Mouse (Mus musculus) layer of hippocampus, postnatal 10 days (tissue): ENCODE measurements around the gene Clic1. TPM values are rescaled to one million over a fixed set of nuclear protein-coding genes. Genes with fewer than 3 reads are reported as not detected.
A peak's percentile ranks its signal among the peaks of the same experiment; 100 is the strongest.

Source experiments
- DNase-seq, 2 experiments: peaks; one replicate each; pipeline ENCODE4 v3.0.0; 2021; ENCODE audit warnings: low spot score in 2 of 2
- total RNA-seq, 2 experiments: library from RNA; stranded (reverse); gene quantifications; 2 replicates each; pipeline ENCODE4 v1.2.3; 2021

Gene Clic1
- total RNA-seq, 2 experiments from 2014 or later: 19.3 to 19.6 TPM

DNA sequence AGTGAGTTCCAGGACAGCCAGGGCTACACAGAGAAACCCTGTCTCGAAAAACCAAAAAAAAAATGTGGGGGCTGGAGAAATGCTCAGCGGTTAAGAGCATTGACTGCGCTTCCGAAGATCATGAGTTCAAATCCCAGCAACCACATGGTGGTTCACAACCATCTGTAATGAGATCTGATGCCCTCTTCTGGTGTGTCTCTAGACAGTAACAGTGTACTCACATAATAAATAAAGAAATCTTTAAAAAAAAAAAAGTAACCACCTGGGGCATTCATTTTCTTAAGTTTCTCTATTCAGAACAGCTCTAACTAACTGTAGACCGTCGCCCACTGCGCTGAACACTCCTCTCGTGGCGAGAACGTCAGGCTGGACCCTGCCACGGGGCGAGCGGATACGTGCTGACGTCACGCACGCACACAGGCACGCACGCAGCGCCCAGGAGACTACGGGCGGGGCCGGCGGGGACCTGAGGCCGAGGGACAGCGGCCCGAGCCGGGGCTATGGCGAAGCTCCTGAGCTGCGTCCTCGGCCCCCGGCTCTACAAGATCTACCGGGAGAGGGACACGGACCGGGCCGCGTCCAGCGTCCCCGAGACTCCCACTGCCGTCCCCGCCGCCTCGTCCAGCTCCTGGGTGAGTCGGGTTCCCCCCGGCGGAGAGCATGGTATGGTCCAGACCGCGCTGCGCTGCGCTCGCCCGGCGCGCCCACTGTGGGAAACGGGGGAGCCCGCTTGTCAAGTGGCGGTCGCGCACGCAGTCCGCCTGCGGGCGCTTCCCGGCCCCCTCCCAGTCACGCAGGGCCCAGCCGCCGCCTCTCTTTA, 39.3 kb downstream of the Clic1 start, which contains the start of gene Abhd16a:
Gene Abhd16a (plus strand): TSS at position 439 of the 820 bp plus-strand sequence.
- DNase-seq: peak; percentile 94 to 95

DNA sequence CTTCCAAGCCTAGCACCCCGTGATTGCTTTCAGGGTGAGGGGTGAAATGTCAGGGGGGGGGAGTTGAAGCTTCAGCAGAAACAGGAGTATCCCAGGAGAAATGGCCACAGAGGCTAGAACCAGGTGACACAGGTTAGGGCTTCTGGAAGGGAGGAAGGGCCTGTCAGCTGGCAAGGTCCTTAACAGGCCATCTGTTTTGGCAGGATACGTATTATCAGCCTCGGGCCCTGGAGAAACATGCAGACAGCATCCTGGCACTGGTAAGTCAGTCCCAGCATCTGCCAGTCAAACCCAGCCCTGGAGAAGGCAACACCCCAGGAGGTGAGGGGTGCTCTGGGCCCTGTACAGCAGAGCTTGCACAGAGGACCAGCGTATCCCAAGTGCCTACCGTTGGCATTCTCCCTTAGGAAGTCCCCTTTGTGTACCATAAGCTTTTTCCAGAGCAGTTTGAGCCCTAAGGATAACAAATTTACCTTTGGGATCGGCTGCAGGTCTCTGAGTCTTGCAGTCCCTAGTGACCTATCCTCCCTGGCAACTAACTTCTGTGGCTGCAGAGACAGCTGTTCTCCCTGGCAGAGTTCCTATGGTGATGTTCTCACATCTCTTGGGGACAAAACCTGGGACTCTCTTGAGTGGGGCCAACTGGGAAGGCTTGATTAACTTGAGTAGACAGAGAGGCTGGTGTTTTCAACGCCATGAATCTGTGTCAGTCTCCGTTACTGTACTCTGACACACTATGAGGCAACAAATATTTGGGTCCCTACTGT, 40.6 kb downstream of the Clic1 start:
- DNase-seq: no peak

DNA sequence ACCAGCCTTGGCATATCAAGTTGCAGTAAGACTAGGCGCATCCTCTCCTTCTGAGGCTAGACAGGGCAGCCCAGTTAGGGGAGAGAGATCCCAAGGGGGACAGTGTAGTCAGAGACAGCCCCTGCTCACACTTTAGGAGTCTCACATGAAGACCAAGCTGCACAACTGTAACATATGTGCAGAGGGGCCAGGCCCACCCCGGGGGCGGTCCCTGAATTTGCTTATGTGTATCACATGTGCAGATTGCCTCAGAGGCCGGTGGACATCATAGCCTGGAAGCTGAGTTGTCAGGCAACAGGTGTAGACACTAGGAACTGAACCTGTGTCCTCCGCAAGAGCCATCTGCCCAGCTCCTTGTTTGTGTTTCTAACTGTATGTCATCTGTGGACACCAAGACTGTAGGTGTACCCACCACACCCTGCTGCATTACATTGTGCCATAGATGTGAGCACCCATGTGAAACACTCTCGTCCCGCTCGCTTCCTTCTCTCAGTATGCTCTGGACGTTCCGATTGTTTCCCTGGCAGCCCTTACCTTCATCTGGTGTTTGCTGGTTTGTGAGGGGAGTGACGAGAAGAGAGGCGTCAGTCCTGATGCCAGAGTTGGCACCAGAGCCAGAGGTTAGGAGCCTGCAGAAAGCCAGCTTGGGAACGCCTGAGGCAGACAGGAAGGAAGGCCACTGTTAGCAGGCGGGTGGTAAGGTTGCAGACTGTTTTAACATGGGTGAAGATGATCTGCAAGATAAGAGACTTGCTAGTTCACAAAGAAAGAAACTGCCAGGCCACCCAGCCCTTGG, 42.8 kb downstream of the Clic1 start:
- DNase-seq: no peak

DNA sequence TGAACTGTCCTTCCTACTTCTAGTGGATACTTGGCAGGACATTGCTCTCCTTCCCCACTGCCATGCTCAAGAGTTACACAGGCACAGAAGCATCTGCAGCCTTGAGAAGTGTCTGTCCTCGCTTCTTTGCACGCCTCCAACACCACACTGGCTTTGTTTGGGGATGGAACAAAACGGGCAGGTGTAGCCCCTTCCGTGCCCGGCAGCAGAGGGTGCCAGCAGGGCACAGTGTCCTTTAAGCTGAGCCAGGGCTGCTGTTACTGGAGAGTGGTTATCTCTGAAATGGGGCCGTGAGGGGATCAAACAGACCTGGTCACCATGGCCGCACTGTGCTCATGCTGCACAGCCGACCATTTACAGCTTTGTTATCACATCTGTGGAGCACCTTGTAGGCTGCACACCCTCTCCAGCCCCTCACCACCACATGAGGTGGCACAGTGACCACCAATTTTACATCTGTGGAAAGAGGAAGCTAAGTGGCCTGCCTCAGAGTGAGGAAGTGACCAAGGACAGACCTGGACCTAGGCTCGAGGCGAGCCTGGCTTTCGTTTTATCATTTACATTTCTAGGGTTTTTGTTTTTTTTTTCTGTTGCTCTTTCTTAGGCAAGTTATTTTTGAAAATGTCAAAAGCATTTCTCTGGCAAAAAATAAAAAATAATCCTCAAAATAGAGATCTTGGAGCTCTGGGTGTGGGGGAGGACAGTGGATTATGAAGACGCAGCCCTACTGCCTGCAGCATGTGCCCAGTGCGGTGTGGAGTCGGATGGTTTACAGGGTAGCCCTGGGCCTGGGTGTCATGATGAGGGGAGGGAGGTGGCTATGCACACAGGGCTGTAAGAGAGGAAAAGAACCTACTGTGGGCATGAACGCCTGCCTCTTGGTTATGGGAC, 45.0 kb downstream of the Clic1 start:
- no peak for DNase-seq

DNA sequence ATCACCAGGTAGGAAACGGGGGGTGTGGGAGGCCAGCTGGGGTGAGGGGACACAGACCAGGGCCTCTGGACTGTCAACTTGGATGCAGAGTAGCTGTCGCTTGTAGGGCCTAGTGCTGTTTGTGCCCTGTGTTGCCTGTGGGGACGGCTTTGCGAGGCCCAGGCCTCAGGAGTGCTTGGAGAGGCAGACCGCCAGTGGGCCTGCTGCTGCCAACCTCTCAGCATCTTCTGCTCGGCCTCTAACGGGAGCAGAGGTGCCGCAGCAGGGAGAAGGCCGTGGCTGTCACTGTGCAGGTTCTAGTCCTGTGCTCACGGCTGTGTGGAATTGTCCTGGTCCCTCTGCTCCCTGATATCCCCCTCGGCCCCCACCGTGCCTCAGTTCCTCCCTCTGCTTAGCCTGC, 46.8 kb downstream of the Clic1 start:
- no peak for DNase-seq

DNA sequence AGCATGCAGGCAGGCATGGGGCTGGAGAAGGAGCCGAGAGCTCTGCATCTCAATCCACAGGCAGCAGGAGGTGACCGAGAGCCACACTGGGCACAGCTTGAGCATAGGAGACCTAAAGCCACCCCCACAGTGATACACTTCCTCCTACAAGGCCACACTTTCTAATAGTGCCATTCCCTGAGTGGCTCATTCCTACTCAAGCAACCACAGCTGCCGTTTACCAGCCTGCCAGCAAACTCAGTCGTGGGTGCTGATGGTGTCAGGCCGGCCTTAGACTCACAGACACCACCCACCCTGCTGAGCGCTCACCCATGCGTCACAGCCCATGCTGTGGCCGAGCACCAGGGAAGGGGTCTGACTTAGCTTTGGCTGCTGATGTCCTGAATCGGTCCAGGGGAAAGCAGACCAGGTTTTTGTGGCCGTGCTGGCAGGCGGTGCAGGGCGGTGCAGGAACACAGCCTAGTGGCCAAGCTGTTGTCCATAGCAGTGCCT, 47.4 kb downstream of the Clic1 start:
- DNase-seq: peak in 1 of 2 experiments; percentile 51

DNA sequence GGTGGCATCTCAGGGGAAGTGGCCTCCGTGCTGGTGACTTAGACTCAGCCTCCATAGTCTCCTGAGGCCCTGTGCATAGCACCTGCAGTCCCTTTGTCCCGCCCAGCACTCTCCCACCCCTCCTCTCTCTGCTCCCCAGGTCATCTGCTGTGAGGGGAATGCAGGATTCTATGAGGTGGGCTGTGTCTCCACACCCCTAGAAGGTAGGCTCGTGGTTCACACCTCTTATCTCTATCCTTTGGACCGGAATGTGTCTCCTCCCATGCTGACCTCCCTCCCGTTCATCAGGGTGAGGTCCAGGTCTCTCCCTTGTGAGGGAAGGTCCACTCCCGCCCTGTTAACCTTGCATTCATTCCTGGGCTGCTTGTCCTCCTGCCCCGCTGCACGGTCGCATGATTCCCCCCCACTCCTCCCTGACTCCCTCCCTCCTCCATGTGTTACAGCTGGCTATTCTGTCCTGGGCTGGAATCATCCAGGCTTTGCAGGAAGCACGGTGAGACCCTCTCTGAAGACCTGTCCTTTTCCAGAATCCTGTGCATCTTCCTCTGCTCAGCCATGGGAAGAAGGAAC, 50.5 kb downstream of the Clic1 start:
- DNase-seq: no peak

DNA sequence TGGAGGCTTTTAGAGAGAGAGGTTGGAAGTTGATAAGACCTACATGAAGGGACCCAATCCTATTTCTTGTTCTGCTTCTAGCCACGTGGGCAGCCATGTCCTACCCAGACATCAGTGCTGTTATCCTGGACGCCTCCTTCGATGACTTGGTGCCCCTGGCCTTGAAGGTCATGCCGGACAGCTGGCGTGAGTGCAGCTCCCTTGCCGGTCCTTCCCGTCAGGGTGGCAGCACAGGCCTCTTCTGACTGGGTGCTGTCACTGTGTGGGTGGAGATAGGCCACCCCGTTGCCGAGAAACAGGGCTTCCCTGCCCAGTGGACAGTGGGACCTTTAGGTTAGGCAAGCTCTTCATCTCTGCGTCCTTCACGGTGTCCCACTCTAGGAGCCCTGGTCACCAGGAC, 51.4 kb downstream of the Clic1 start:
- no peak for DNase-seq

DNA sequence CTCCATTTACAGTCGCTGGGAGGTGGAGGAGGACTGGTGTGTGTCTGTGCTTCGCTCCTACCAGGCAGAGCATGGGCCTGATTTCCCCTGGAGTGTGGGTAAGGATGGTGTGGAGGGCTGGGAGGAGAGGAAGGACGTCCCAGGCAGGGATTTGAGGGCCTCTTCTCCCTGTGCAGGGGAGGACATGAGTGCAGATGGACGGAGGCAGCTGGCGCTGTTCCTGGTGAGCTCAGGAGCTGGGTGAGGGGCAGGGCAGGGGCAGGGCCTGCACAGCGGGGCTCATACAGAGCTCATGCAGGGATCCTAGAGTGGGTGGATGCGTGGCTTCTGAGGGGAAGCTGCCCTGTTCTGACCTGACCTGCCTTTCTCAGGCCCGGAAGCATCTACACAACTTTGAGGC, 52.5 kb downstream of the Clic1 start:
- no peak for DNase-seq

DNA sequence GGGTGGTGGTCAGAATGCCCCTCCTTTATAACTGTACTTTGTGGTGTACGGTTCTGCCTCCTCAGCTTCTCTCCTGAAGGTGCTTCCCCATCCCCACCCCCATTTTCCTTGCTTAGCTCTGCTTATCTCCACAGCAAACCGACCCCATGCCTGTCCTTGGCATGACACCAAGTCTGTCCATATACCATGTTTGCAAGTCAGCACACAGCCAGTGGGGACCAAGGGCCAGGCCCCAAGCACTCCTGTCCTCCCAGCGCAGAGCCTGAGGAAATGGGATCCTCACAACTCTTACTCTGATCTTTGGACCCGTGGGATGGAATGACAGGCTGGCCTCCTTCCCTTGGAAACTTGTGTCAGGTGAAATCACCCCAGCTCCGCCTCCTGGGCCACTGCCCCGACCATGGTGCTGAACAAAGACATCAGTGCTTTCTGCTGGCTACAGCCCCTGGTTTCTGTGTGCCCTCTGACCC, 53.5 kb downstream of the Clic1 start:
- DNase-seq: no peak

DNA sequence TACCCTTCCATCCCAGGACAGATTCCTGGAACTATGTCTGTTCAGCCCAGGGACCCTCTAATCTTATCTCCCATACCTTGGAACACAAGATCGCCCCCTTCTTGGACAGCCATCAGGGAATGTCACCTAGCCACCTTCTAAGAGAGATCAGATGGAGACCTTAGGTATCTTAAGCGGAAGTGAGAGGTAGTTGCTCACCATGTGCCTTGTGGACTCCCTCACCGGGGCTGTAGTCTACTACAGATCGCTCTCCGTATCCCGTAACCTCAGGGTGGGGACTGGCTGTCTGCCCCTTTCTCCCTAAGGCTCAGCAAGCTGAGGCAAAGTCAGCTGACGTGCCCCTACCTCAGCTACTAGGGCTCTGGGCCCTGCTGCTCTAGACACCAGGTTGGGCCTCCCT, 54.3 kb downstream of the Clic1 start:
- DNase-seq: no peak

DNA sequence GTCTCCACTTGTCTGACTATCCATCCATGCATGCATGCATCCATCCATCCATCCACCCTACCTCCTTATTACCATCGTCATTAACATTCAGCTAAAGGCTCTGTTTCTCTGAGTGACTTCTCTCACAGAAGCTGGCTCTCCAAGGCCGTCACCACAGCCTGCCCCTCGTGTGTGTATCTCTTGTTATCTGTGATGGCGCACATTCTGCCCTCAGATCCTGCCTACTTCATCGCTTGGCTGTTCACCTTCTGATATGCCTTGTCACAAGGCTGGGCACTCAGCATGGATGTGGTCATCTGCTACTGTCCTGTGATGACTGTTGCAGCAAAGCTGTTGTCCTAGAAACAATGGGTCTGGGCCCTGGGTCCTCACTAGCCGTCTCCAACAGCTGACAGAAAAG, 55.0 kb downstream of the Clic1 start:
- no peak for DNase-seq

DNA sequence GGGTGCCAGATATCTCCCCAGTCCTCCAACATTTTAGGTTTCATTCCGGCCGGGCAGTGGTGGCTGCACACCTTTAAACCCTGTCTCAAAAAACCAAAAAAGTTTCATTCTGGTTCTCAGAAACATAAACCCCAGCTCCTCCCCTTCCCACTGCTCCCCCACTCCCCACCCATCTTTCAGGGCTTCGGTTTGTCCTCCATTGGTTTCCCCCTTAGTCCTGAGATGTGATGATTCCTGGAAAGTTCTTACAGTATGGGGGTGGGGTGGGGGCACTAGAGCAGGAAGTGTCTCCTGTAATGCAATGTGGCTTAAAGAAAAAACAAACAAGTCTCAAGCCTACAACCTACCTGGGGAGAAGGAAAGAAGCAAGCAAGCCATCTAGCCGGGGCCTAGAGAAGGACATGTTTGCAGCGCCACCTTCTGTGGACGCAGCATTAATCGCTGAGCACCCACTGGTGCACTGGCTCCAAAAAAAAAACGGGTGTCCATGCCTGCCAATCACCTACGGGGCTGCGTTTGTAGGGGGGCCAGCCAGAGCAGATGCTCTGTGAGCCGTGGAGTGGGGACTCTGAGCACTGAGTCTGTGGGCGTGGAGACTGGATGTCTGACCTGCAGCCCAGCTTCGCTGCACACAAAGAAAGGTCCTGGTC, 56.1 kb downstream of the Clic1 start:
- DNase-seq: peak; percentile 39 to 58

DNA sequence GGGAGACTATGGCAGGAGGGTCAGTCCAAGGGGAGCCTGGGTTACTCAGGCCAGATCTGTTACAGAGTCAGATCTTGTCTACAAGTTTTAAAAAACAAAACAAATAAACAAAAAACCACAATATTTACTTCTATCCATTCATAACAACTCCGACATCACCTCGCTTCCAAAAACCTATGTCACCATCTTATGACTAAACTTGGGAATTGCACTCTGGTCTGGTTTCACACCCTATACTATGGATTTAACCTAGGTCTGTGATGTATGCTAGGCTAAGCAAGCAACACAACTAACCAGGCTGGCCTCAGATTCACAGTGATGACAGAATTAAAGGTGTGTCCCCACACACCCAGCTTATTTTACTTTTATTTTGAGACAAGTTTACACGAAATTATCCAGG, 56.8 kb downstream of the Clic1 start:
- DNase-seq: no peak

DNA sequence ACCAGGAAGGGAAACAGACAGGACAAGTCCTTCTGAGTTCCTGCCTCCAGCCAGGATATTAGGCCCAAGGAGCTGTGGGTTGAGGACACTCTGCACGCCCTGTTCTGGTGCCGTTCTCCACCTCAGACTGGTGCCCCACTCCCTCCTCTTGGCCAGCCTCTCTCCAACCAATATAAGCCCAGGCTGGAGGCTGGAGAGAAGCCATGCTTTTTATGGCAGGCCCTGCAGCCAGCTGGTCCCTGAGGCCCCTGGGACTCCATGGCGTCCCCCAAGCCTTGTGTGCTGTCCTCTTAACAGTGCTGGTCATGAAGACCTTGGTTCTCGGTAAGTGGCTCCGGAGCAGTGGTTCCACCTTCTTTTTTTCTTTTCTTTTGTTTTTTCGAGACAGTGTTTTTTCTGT, 58.3 kb downstream of the Clic1 start, which contains the start of gene Ly6g5c:
Gene Ly6g5c (plus strand): TSS at position 183 of the 400 bp plus-strand sequence.
- no peak for DNase-seq
